Mouse (Mus musculus) kidney, adult 2 months (tissue): Measurements from ENCODE around the gene Eya3.

ENCODE experiments used
- CTCF ChIP-seq: fragments of 200-500 bp; conservative IDR thresholded peaks from 2 replicates; pipeline ENCODE4 v1.5.1; 2011; ENCODE audit warnings: low read depth, mild to moderate bottlenecking, control low read depth, low read length, moderate library complexity, mixed read lengths; ENCODE audit not compliant: insufficient read depth, insufficient read length
- POLR2A ChIP-seq: fragments of 200-500 bp; IDR thresholded peaks from one replicate; pipeline ENCODE4 v1.6.1; 2011; ENCODE audit warnings: low read depth, low read length, control low read depth

DNA sequence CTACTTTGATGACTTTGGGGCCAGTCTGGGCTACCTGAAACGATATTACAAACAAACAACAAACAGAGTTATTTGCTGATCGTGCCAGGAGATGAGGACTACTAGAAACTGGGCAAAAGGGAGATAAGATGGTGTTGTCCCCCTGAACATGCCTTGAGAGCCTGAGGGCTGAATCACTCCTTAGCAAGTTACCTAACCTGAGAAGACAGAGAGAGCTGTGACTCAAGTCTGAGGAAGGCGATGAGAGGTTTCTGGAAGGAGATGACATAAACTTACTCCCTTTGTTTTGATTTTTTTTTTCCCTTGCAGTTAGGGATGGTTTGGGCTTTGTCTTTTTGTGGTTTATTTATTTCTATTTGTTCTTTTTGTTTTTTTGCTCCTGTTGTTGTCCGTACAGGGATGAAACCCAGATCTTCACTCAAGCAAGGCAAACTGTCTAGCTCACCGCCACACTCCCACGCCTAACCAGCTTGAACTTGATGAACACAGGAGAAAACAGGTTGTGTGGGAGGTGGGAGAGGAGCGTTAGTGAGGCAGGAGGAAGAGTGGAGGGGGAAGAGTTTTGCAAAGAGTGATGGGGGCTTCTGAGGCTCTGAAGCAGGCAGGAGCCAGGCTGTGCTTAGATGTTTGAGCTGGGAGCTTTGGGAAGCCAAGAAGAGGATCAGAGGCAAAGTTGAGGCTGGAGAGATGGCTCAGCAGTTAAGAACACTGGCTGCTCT lies 119.0 kb downstream of the Eya3 start:
- TF ChIP-seq CTCF (no peak), POLR2A (no peak)
